Mouse (Mus musculus) hindbrain, postnatal 0 days (tissue): ENCODE data around the gene Npc1l1. TPM values are rescaled to one million over a fixed set of nuclear protein-coding genes. Genes with fewer than 3 reads are reported as not detected.

ENCODE experiments used
- ATAC-seq: fragments of 200-750 bp; cut with Nextera tagmentation; 2 replicates; pipeline ENCODE4 v1.8.0; 2017; ENCODE audit warnings: mild to moderate bottlenecking, moderate TSS enrichment, moderate library complexity
- DNase-seq: peaks from one replicate; pipeline ENCODE4 v3.0.0-alpha.2; 2015; ENCODE audit warnings: low spot score
- H3K27ac ChIP-seq: fragments of 300-500 bp; sonication (generic); 2 replicates; pipeline ENCODE4 v1.5.1; 2014; ENCODE audit warnings: mild to moderate bottlenecking
- H3K27me3 ChIP-seq: fragments of 300-500 bp; sonication (generic); 2 replicates; pipeline ENCODE4 v1.6.1; 2014; ENCODE audit warnings: low read length, mixed read lengths; ENCODE audit not compliant: insufficient read depth
- H3K36me3 ChIP-seq: fragments of 300-500 bp; sonication (generic); 2 replicates; pipeline ENCODE4 v1.6.1; 2014; ENCODE audit warnings: low read length, mixed read lengths; ENCODE audit not compliant: insufficient read depth
- H3K4me1 ChIP-seq: fragments of 300-500 bp; sonication (generic); 2 replicates; pipeline ENCODE4 v1.6.1; 2014; ENCODE audit warnings: antibody characterized with exemption, low read length, mixed read lengths; ENCODE audit not compliant: insufficient read depth
- H3K4me2 ChIP-seq: fragments of 300-500 bp; sonication (generic); 2 replicates; pipeline ENCODE4 v1.6.1; 2014; ENCODE audit warnings: low read depth, mild to moderate bottlenecking, low read length, moderate library complexity, mixed read lengths
- H3K4me3 ChIP-seq: fragments of 300-500 bp; sonication (generic); 2 replicates; pipeline ENCODE4 v1.5.1; 2014; ENCODE audit warnings: low read length
- H3K9ac ChIP-seq: fragments of 300-500 bp; sonication (generic); replicated peaks from 2 replicates; pipeline ENCODE4 v1.6.1; 2014; ENCODE audit warnings: mild to moderate bottlenecking, low read length, moderate library complexity, mixed read lengths
- H3K9me3 ChIP-seq: fragments of 300-500 bp; sonication (generic); 2 replicates; pipeline ENCODE4 v1.6.1; 2016; ENCODE audit warnings: low read length, mixed read lengths
- CTCF ChIP-seq: IDR thresholded peaks from 2 replicates; pipeline ENCODE4 v1.5.1; 2016; ENCODE audit warnings: antibody characterized with exemption, control low read depth, low read depth
- WGBS: fragments of 180-500 bp; shearing (Covaris S2); extraction: QIAGEN DNeasy Blood & Tissue Kit; methylation state at CpG from one replicate; pipeline ENCODE4 v1.1.7; 2014; 5-methylcytosine and 5-hydroxymethylcytosine counted together
- polyA plus RNA-seq: library from polyadenylated mRNA; unstranded; fragments of >200 nt; fragmentation: Nextera tagmentation; extraction: Ambion mirVana; gene quantifications from 2 replicates; pipeline ENCODE4 v1.2.1, GENCODE M21; 2015
- total RNA-seq: library from RNA; depleted of rRNA; stranded (reverse); fragments of >200 nt; gene quantifications from 2 replicates; pipeline ENCODE4 v1.2.3, GENCODE M21; 2014; rRNA removed

The Npc1l1 gene
- total and polyA plus RNA-seq, 2 experiments from 2014 or later: 0.05 to 0.08 TPM

- ATAC-seq (no peak), DNase-seq (no peak)
- H3K4me1 ChIP-seq: peaks cover 7% of the 10 kb centered on the region; the same call in 1 of the 2 replicates
- no peaks in the 10 kb centered on the region for H3K36me3 ChIP-seq
- no peaks in the 10 kb centered on the region for H3K27me3 ChIP-seq
- no peak overlapping the region for H3K9ac ChIP-seq
- no peaks in the 10 kb centered on the region for H3K9me3 ChIP-seq
- H3K4me2 ChIP-seq: no peak overlapping the region
- WGBS: 94% methylated on average over 7 of the region's 7 CpGs
- no peak for TF ChIP-seq CTCF
- no peak overlapping the region for H3K4me3 ChIP-seq
- H3K27ac ChIP-seq: no peak overlapping the region
Observed at GRCm38 (mm10) chr11:6165391-6166081, 64.4 kb downstream of the Npc1l1 start.

GRCm38 (mm10) chr11:6164781-6165180 lies 65.2 kb downstream of the Npc1l1 start:
- H3K27ac ChIP-seq: no peak overlapping the region
- H3K4me1 ChIP-seq: peaks cover 8% of the 10 kb centered on the region; the same call in 1 of the 2 replicates
- H3K9ac ChIP-seq: no peak overlapping the region
- TF ChIP-seq CTCF: no peak
- H3K4me3 ChIP-seq: no peak overlapping the region
- WGBS: 98% methylated on average over 7 of the region's 7 CpGs
- H3K27me3 ChIP-seq: no peaks in the 10 kb centered on the region
- H3K9me3 ChIP-seq: no peaks in the 10 kb centered on the region
- H3K36me3 ChIP-seq: no peaks in the 10 kb centered on the region
- ATAC-seq: no peak
- DNase-seq: no peak
- no peak overlapping the region for H3K4me2 ChIP-seq

- no peak overlapping the region for H3K4me3 ChIP-seq
- H3K9me3 ChIP-seq: no peaks in the 10 kb centered on the region
- H3K27ac ChIP-seq: no peak overlapping the region
- no peaks in the 10 kb centered on the region for H3K27me3 ChIP-seq
- H3K36me3 ChIP-seq: no peaks in the 10 kb centered on the region
- DNase-seq (no peak), ATAC-seq (no peak)
- peaks cover 8% of the 10 kb centered on the region; the same call in 1 of the 2 replicates for H3K4me1 ChIP-seq
- TF ChIP-seq CTCF: no peak
- WGBS: 93% methylated on average over 12 of the region's 12 CpGs
- no peak overlapping the region for H3K9ac ChIP-seq
- H3K4me2 ChIP-seq: no peak overlapping the region
Observed at GRCm38 (mm10) chr11:6163706-6164105, 66.2 kb downstream of the Npc1l1 start.

- no peaks in the 10 kb centered on the region for H3K36me3 ChIP-seq
- 96% methylated on average over 3 of the region's 3 CpGs for WGBS
- no peak overlapping the region for H3K9ac ChIP-seq
- H3K27me3 ChIP-seq: no peaks in the 10 kb centered on the region
- H3K4me1 ChIP-seq: peaks cover 8% of the 10 kb centered on the region; the same call in 1 of the 2 replicates
- ATAC-seq: no peak
- H3K9me3 ChIP-seq: no peaks in the 10 kb centered on the region
- TF ChIP-seq CTCF: no peak
- H3K27ac ChIP-seq: no peak overlapping the region
- no peak overlapping the region for H3K4me3 ChIP-seq
- no peak overlapping the region for H3K4me2 ChIP-seq
- no peak for DNase-seq
Observed at GRCm38 (mm10) chr11:6163062-6163461, 66.9 kb downstream of the Npc1l1 start.

GRCm38 (mm10) chr11:6161549-6161948 lies 68.4 kb downstream of the Npc1l1 start:
- DNase-seq (no peak), ATAC-seq (no peak)
- no peak for TF ChIP-seq CTCF

More at GRCm38 (mm10) chr11:6161549-6161948, 68.4 kb downstream of the Npc1l1 start:
- Histone ChIP-seq H3K36me3 (no peaks in the 10 kb centered on the region), H3K9ac (no peak overlapping the region), H3K27me3 (no peaks in the 10 kb centered on the region), H3K4me2 (no peak overlapping the region), H3K9me3 (no peaks in the 10 kb centered on the region), H3K4me3 (no peak overlapping the region), H3K27ac (no peak overlapping the region), H3K4me1 (peaks cover 8% of the 10 kb centered on the region; the same call in 1 of the 2 replicates)

Other genes starting within 250 kb of the Npc1l1 start
- gene Camk2b, start 163.8 kb downstream of the Npc1l1 start, total RNA-seq: 188 and 212 TPM in 2 replicates
- gene Camk2b, start 163.8 kb downstream of the Npc1l1 start, polyA plus RNA-seq: 160 and 165 TPM in 2 replicates
- 0.18 TPM in 1 of 2 replicates, not detected in the other for gene A730071L15Rik, start 30.1 kb downstream of the Npc1l1 start, total RNA-seq
- 0.54 and 0.58 TPM in 2 replicates for gene A730071L15Rik, start 30.1 kb downstream of the Npc1l1 start, polyA plus RNA-seq
- gene Nudcd3, start 29.7 kb downstream of the Npc1l1 start, total RNA-seq: 57.3 and 66.7 TPM in 2 replicates
- 63.0 and 63.6 TPM in 2 replicates for gene Nudcd3, start 29.7 kb downstream of the Npc1l1 start, polyA plus RNA-seq
- 76.7 and 79.4 TPM in 2 replicates for gene Ddx56, start 37.6 kb upstream of the Npc1l1 start, total RNA-seq
- 65.6 and 69.0 TPM in 2 replicates for gene Ddx56, start 37.6 kb upstream of the Npc1l1 start, polyA plus RNA-seq
- gene Tmed4, start 44.7 kb upstream of the Npc1l1 start, total RNA-seq: 82.0 and 95.4 TPM in 2 replicates
- 103 and 114 TPM in 2 replicates for gene Tmed4, start 44.7 kb upstream of the Npc1l1 start, polyA plus RNA-seq
- 139 TPM in 2 replicates for gene Ogdh, start 61.5 kb upstream of the Npc1l1 start, total RNA-seq
- gene Ogdh, start 61.5 kb upstream of the Npc1l1 start, polyA plus RNA-seq: 139 and 151 TPM in 2 replicates
- gene Zmiz2, start 158.9 kb upstream of the Npc1l1 start, total RNA-seq: 136 and 149 TPM in 2 replicates
- gene Zmiz2, start 158.9 kb upstream of the Npc1l1 start, polyA plus RNA-seq: 27.0 and 29.0 TPM in 2 replicates
- gene Ppia, start 185.3 kb upstream of the Npc1l1 start, total RNA-seq: 2,267 and 2,460 TPM in 2 replicates
- gene Ppia, start 185.3 kb upstream of the Npc1l1 start, polyA plus RNA-seq: 5,475 and 5,597 TPM in 2 replicates
- 75.5 and 95.0 TPM in 2 replicates for gene H2afv, start 214.3 kb upstream of the Npc1l1 start, total RNA-seq
- gene H2afv, start 214.3 kb upstream of the Npc1l1 start, polyA plus RNA-seq: 251 and 254 TPM in 2 replicates
- gene Purb, start 245.8 kb upstream of the Npc1l1 start, total RNA-seq: 35.9 and 36.9 TPM in 2 replicates
- 17.1 and 17.9 TPM in 2 replicates for gene Purb, start 245.8 kb upstream of the Npc1l1 start, polyA plus RNA-seq